Mouse (Mus musculus) bone marrow, adult 2 months (tissue): ENCODE results near the gene Nlrp4c. TPM values are rescaled to one million over a fixed set of nuclear protein-coding genes. Genes with fewer than 3 reads are reported as not detected.

Experiments
- H3K27ac ChIP-seq: fragments of 200-500 bp; 2 replicates; pipeline ENCODE4 v1.5.1; 2012; ENCODE audit warnings: low read depth, mild to moderate bottlenecking, control low read depth, inconsistent platforms, low read length; ENCODE audit not compliant: control insufficient read depth, poor library complexity, insufficient read depth
- H3K4me1 ChIP-seq: fragments of 200-500 bp; 2 replicates; pipeline ENCODE4 v1.6.1; 2011; ENCODE audit warnings: low read length; ENCODE audit not compliant: control insufficient read depth, insufficient read depth
- H3K4me3 ChIP-seq: fragments of 200-500 bp; replicated peaks from 2 replicates; pipeline ENCODE3; 2011; ENCODE audit warnings: mild to moderate bottlenecking, low read depth, low read length, control low read depth; ENCODE audit not compliant: control insufficient read depth
- CTCF ChIP-seq: fragments of 200-500 bp; IDR thresholded peaks from 2 replicates; pipeline ENCODE4 v1.5.1; 2011; ENCODE audit warnings: low read length, control low read depth; ENCODE audit not compliant: control insufficient read depth, insufficient read depth
- POLR2A ChIP-seq: fragments of 200-500 bp; IDR thresholded peaks from 2 replicates; pipeline ENCODE4 v1.6.1; 2011; ENCODE audit warnings: low read depth, mild to moderate bottlenecking, control low read depth, low read length, borderline replicate concordance; ENCODE audit not compliant: control insufficient read depth
- WGBS: fragments of 180-500 bp; shearing (Covaris S2); methylation state at CpG from one replicate; pipeline ENCODE4 v1.1.7; 2018; 5-methylcytosine and 5-hydroxymethylcytosine counted together
- polyA plus RNA-seq: library from polyadenylated mRNA; stranded (reverse); fragments of >200 nt; gene quantifications from 2 replicates; pipeline ENCODE4 v1.2.4, GENCODE M21; 2011; ENCODE audit warnings: low replicate concordance; ENCODE audit not compliant: missing spikeins, insufficient read depth, insufficient read length

Gene Nlrp4c
- polyA plus RNA-seq, 1 experiment, result not detected

- no peak for TF ChIP-seq POLR2A
- no peak for TF ChIP-seq CTCF
- H3K27ac ChIP-seq, result no peak overlapping the region
- WGBS, result 43% methylated on average over 5 of the region's 5 CpGs
- H3K4me1 ChIP-seq, result peaks cover 6% of the 10 kb centered on the region
- H3K4me3 ChIP-seq, result no peak overlapping the region
Measured at GRCm38 (mm10) chr7:6154164-6154563, 109.2 kb downstream of the Nlrp4c start.

Other genes with a start within 250 kb of the Nlrp4c start
- not detected in 2 replicates for gene Vmn1r63, start 239.7 kb upstream of the Nlrp4c start, polyA plus RNA-seq
- not detected in 2 replicates for gene Vmn1r64, start 160.6 kb upstream of the Nlrp4c start, polyA plus RNA-seq
- gene Vmn1r65, start 34.2 kb upstream of the Nlrp4c start, polyA plus RNA-seq, result not detected in 2 replicates
- 15.3 and 38.1 TPM in 2 replicates for gene Zfp787, start 110.8 kb downstream of the Nlrp4c start, polyA plus RNA-seq
- gene Zfp444, start 127.1 kb downstream of the Nlrp4c start, polyA plus RNA-seq, result 9.5 and 14.9 TPM in 2 replicates
- gene Galp, start 151.9 kb downstream of the Nlrp4c start, polyA plus RNA-seq, result not detected in 2 replicates
- gene Zscan5b, start 177.1 kb downstream of the Nlrp4c start, polyA plus RNA-seq, result not detected in 2 replicates
- not detected in 2 replicates for gene Epp13, start 207.5 kb downstream of the Nlrp4c start, polyA plus RNA-seq
- 1.2 TPM in 1 of 2 replicates, not detected in the other for gene Zfp667, start 241.4 kb downstream of the Nlrp4c start, polyA plus RNA-seq